Mouse (Mus musculus) liver, embryonic 11.5 days (tissue): ENCODE results near the gene Mfsd6l. TPM values are rescaled to one million over a fixed set of nuclear protein-coding genes. Genes with fewer than 3 reads are reported as not detected.

Experiments used
- ATAC-seq: fragments of 200-750 bp; cut with Nextera tagmentation; replicated peaks from 2 replicates; pipeline ENCODE4 v1.8.0; 2017; ENCODE audit warnings: moderate number of reproducible peaks, mild to moderate bottlenecking, moderate TSS enrichment, moderate library complexity; ENCODE audit not compliant: low FRiP score
- DNase-seq: peaks from one replicate; pipeline ENCODE4 v3.0.0-alpha.2; 2017; ENCODE audit warnings: low spot score
- H3K27ac ChIP-seq: fragments of 300-500 bp; sonication (generic); 2 replicates; pipeline ENCODE4 v1.5.1; 2014; ENCODE audit warnings: mild to moderate bottlenecking, low read depth, low read length, control low read depth
- H3K27me3 ChIP-seq: fragments of 300-500 bp; sonication (generic); replicated peaks from 2 replicates; pipeline ENCODE4 v1.6.1; 2014; ENCODE audit warnings: low read length, mixed read lengths; ENCODE audit not compliant: control insufficient read depth, insufficient read depth
- H3K36me3 ChIP-seq: fragments of 300-500 bp; sonication (generic); 2 replicates; pipeline ENCODE4 v1.6.1; 2014; ENCODE audit warnings: mild to moderate bottlenecking, low read length, moderate library complexity, mixed read lengths; ENCODE audit not compliant: control insufficient read depth, insufficient read depth
- H3K4me1 ChIP-seq: fragments of 300-500 bp; sonication (generic); replicated peaks from 2 replicates; pipeline ENCODE4 v1.6.1; 2014; ENCODE audit warnings: low read length, mixed read lengths; ENCODE audit not compliant: control insufficient read depth, insufficient read depth
- H3K4me2 ChIP-seq: fragments of 300-500 bp; sonication (generic); 2 replicates; pipeline ENCODE4 v1.6.1; 2014; ENCODE audit warnings: mild to moderate bottlenecking, control low read depth, moderate library complexity
- H3K4me3 ChIP-seq: fragments of 300-500 bp; sonication (generic); 2 replicates; pipeline ENCODE4 v1.5.1; 2014; ENCODE audit warnings: low read depth, low read length, control low read depth
- H3K9ac ChIP-seq: fragments of 300-500 bp; sonication (generic); 2 replicates; pipeline ENCODE4 v1.6.1; 2014; ENCODE audit warnings: low read depth, low read length, control low read depth
- H3K9me3 ChIP-seq: fragments of 300-500 bp; sonication (generic); 2 replicates; pipeline ENCODE4 v1.6.1; 2016; ENCODE audit warnings: low read length, inconsistent platforms, mixed read lengths; ENCODE audit not compliant: control insufficient read depth
- WGBS: fragments of 180-500 bp; shearing (Covaris S2); extraction: QIAGEN DNeasy Blood & Tissue Kit; methylation state at CpG from one replicate; pipeline ENCODE4 v1.1.7; 2014; 5-methylcytosine and 5-hydroxymethylcytosine counted together
- polyA plus RNA-seq: library from polyadenylated mRNA; unstranded; fragments of >200 nt; fragmentation: Nextera tagmentation; extraction: Ambion mirVana; gene quantifications from 2 replicates; pipeline ENCODE4 v1.2.1, GENCODE M21; 2014

Mfsd6l gene
- polyA plus RNA-seq, 1 experiment from 2014 or later, result not detected

GRCm38 (mm10) chr11:68564356-68565031, 8.5 kb downstream of the Mfsd6l start:
- 69% methylated on average over 13 of the region's 13 CpGs for WGBS
- Histone ChIP-seq H3K27ac (no peak overlapping the region), H3K9me3 (no peaks in the 10 kb centered on the region), H3K36me3 (no peaks in the 10 kb centered on the region), H3K27me3 (no peaks in the 10 kb centered on the region), H3K9ac (no peak overlapping the region), H3K4me2 (no peak overlapping the region), H3K4me1 (no peaks in the 10 kb centered on the region; the same call in 1 of the 2 replicates), H3K4me3 (no peak overlapping the region)
- no peak for DNase-seq
- no peak for ATAC-seq

GRCm38 (mm10) chr11:68565032-68565429, 9.0 kb downstream of the Mfsd6l start:
- Histone ChIP-seq H3K36me3 (no peaks in the 10 kb centered on the region), H3K9me3 (no peaks in the 10 kb centered on the region), H3K4me2 (no peak overlapping the region), H3K27me3 (no peaks in the 10 kb centered on the region), H3K4me1 (no peaks in the 10 kb centered on the region; the same call in 1 of the 2 replicates), H3K9ac (no peak overlapping the region), H3K4me3 (no peak overlapping the region), H3K27ac (no peak overlapping the region)
- DNase-seq (no peak), ATAC-seq (no peak)
- WGBS, result 79% methylated on average over 3 of the region's 3 CpGs

- Histone ChIP-seq H3K9ac (no peak overlapping the region), H3K4me3 (no peak overlapping the region), H3K4me1 (no peaks in the 10 kb centered on the region; the same call in 1 of the 2 replicates), H3K36me3 (no peaks in the 10 kb centered on the region), H3K9me3 (no peaks in the 10 kb centered on the region), H3K27ac (no peak overlapping the region), H3K27me3 (no peaks in the 10 kb centered on the region), H3K4me2 (peak overlapping the region; percentile 58)
- 19% methylated on average over 17 of the region's 17 CpGs for WGBS
- DNase-seq (peak; percentile 56), ATAC-seq (no peak)
Observed at GRCm38 (mm10) chr11:68566447-68567059, 10.6 kb downstream of the Mfsd6l start.

GRCm38 (mm10) chr11:68570861-68571260, 14.9 kb downstream of the Mfsd6l start:
- ATAC-seq, result no peak
- Histone ChIP-seq H3K9ac (no peak overlapping the region), H3K27ac (no peak overlapping the region), H3K4me3 (no peak overlapping the region), H3K27me3 (no peaks in the 10 kb centered on the region), H3K4me2 (no peak overlapping the region), H3K9me3 (no peaks in the 10 kb centered on the region), H3K36me3 (no peaks in the 10 kb centered on the region), H3K4me1 (no peaks in the 10 kb centered on the region; the same call in 1 of the 2 replicates)
- DNase-seq, result no peak
- WGBS, result 81% methylated on average over 5 of the region's 5 CpGs

DNA sequence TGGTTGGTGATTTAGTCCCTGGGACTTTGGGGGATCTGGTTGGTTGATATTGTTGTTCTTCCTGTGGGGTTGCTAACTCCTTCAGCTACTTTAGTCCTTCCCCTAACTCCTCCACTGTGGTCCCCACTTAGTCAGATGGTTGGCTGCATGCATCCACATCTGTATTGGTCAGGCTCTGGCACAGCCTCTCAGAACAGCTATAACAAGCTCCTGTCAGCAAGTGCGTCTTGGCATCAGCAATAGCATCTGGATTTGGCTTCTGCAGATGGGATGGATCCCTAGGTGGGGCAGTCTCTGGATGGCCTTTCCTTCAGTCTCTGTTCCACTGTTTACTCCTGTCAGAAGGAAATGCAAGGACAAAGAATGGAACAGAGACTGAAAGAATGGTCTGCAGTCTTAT, 21.1 kb downstream of the Mfsd6l start:
- Histone ChIP-seq H3K4me3 (no peak overlapping the region), H3K27me3 (no peaks in the 10 kb centered on the region), H3K27ac (no peak overlapping the region), H3K4me2 (no peak overlapping the region), H3K4me1 (no peaks in the 10 kb centered on the region), H3K36me3 (no peaks in the 10 kb centered on the region), H3K9ac (no peak overlapping the region), H3K9me3 (no peaks in the 10 kb centered on the region)
- WGBS, result 97% methylated on average over 1 of the region's 1 CpGs
- ATAC-seq, result no peak
- DNase-seq, result no peak

DNA sequence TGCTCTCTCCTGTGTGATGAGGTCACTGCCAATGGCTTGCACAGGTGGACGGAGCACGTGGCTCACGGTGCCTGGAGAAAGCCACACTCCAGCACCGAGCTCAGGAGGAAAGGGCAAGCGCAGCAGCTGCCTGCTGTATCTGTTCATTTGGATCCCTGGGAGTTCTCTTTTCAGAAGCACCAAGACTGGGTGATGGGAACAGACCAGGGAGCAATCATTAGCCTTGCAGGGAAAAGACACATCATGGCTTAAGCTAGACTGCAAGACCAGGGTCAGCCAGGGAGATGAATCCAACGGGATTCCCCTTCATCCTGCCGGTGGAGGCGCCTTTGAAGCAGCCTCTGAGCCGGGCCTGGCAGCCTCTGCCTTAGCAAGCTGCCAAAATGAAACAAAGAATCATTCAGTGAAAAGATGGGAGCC, 23.5 kb downstream of the Mfsd6l start:
- H3K27me3 ChIP-seq, result no peaks in the 10 kb centered on the region
- WGBS, result 40% methylated on average over 9 of the region's 9 CpGs
- no peak overlapping the region for H3K4me2 ChIP-seq
- H3K9ac ChIP-seq, result no peak overlapping the region
- H3K4me3 ChIP-seq, result no peak overlapping the region
- ATAC-seq, result no peak
- H3K9me3 ChIP-seq, result no peaks in the 10 kb centered on the region
- no peaks in the 10 kb centered on the region for H3K4me1 ChIP-seq
- H3K36me3 ChIP-seq, result no peaks in the 10 kb centered on the region
- peak; percentile 38 for DNase-seq
- no peak overlapping the region for H3K27ac ChIP-seq

- Histone ChIP-seq H3K9me3 (no peaks in the 10 kb centered on the region), H3K27me3 (no peaks in the 10 kb centered on the region), H3K4me1 (no peaks in the 10 kb centered on the region), H3K36me3 (no peaks in the 10 kb centered on the region), H3K4me2 (no peak overlapping the region), H3K27ac (no peak overlapping the region), H3K4me3 (no peak overlapping the region), H3K9ac (no peak overlapping the region)
- ATAC-seq, result no peak
- 58% methylated on average over 6 of the region's 6 CpGs for WGBS
- DNase-seq, result no peak
Observed at GRCm38 (mm10) chr11:68580566-68580965, 24.6 kb downstream of the Mfsd6l start.

DNA sequence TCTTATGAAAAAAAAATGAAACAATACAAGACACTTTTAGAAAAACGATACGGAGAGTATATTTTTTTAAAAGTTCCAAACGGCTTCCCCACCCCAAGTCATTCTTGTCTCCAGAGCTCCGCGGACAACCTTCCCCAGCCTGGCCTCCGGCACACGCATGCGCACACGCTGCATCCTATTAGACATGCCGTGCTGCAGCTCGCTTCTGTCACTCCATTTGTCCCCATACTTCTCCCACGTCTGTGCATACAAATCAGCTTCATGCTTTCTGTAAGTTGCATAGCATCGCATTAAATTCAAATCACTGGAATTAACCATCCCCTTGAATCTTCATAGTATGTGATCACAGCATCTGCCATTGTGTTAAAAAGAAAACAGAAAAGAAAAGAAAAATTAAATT, 27.2 kb downstream of the Mfsd6l start:
- H3K9me3 ChIP-seq, result no peaks in the 10 kb centered on the region
- no peak overlapping the region for H3K27ac ChIP-seq
- no peaks in the 10 kb centered on the region for H3K4me1 ChIP-seq
- H3K36me3 ChIP-seq, result no peaks in the 10 kb centered on the region
- H3K9ac ChIP-seq, result no peak overlapping the region
- H3K27me3 ChIP-seq, result no peaks in the 10 kb centered on the region
- 87% methylated on average over 13 of the region's 13 CpGs for WGBS
- no peak overlapping the region for H3K4me3 ChIP-seq
- ATAC-seq, result no peak
- H3K4me2 ChIP-seq, result no peak overlapping the region
- DNase-seq, result no peak

- Histone ChIP-seq H3K27ac (no peak overlapping the region), H3K4me2 (no peak overlapping the region), H3K9ac (no peak overlapping the region), H3K4me1 (no peaks in the 10 kb centered on the region), H3K27me3 (no peaks in the 10 kb centered on the region), H3K36me3 (no peaks in the 10 kb centered on the region), H3K9me3 (no peaks in the 10 kb centered on the region), H3K4me3 (no peak overlapping the region)
- WGBS, result 74% methylated on average over 8 of the region's 8 CpGs
- DNase-seq, result no peak
- ATAC-seq, result no peak
Observed at GRCm38 (mm10) chr11:68583906-68584480, 28.0 kb downstream of the Mfsd6l start.
